ENCODE assay signal across 11 mouse cellular contexts in genomic region chr19:55542461-55542860, GRCm38 (mm10).
A peak's percentile ranks its signal among the peaks of the same experiment; 100 is the strongest.
DNase-seq lines count a peak whose midpoint lies in the region; ATAC-seq and TF ChIP-seq lines count a peak whose summit lies in the region.
"Had no signal": no experiment of that assay in that cellular context is flagged by ENCODE, and none has a peak within 500 bp of the region (broad histone marks: within the 10 kb centered on the region; RNA-seq: fewer than 3 reads in every experiment).

No protein-coding gene starts in this region.

- peak; percentile 40 to 44 for DNase-seq in heart, adult 9 months (ENCODE audit: low spot score in 2 of 2)
- no peak for DNase-seq in heart, postnatal 25 days (ENCODE audit: low spot score)
- DNase-seq in adipocyte (ENCODE audit: low spot score) = peak; percentile 47
- no peak for DNase-seq in layer of hippocampus, postnatal 14 days (ENCODE audit: low spot score in 2 of 2)
- no peak for DNase-seq in forebrain, postnatal 0 days
- DNase-seq: kidney, postnatal 14 days had no signal

- no peak overlapping the region for H3K4me3 ChIP-seq in C2C12 (ENCODE audit: insufficient read depth, poor library complexity, severe bottlenecking)
- no peak overlapping the region for H3K4me3 ChIP-seq in limb, embryonic 15.5 days
- no peak overlapping the region for H3K4me3 ChIP-seq in forebrain, postnatal 0 days (ENCODE audit: low read depth, low read length)
- H3K4me3 ChIP-seq: embryonic facial prominence, embryonic 13.5 days had no signal

- no peak overlapping the region for H3K4me2 ChIP-seq in limb, embryonic 15.5 days
- H3K4me2 ChIP-seq in forebrain, postnatal 0 days (ENCODE audit: low read depth) = no peak overlapping the region
- H3K4me2 ChIP-seq: embryonic facial prominence, embryonic 13.5 days had no signal

- ATAC-seq in limb, embryonic 15.5 days (ENCODE audit: insufficient number of reproducible peaks, low FRiP score, low TSS enrichment, low read depth) = no peak
- no peak for ATAC-seq in erythroblast, adult 5-6 weeks (replicated peaks; ENCODE audit: low FRiP score, poor library complexity, severe bottlenecking)
- no peak for ATAC-seq in forebrain, postnatal 0 days

- peak overlapping the region; percentile 33 for H3ac ChIP-seq in C2C12 (ENCODE audit: control insufficient read depth, insufficient read length, low read depth)

- H3K27ac ChIP-seq in limb, embryonic 15.5 days = peak overlapping the region; percentile 1; the same call in 1 of the 2 replicates
- H3K27ac ChIP-seq in forebrain, postnatal 0 days (ENCODE audit: low read depth, low read length) = no peak overlapping the region

- H3K79me3 ChIP-seq in C2C12 (ENCODE audit: low read depth) = no peaks in the 10 kb centered on the region

- no peaks in the 10 kb centered on the region for H3K79me2 ChIP-seq in C2C12 (ENCODE audit: control insufficient read depth, insufficient read depth)

- H3K4me1 ChIP-seq in limb, embryonic 15.5 days = peaks cover 9% of the 10 kb centered on the region
- no peaks in the 10 kb centered on the region for H3K4me1 ChIP-seq in forebrain, postnatal 0 days (ENCODE audit: insufficient read depth)

- no peak overlapping the region for H3K9ac ChIP-seq in limb, embryonic 15.5 days
- no peak overlapping the region for H3K9ac ChIP-seq in forebrain, postnatal 0 days
- H3K9ac ChIP-seq: embryonic facial prominence, embryonic 13.5 days had no signal

- no peaks in the 10 kb centered on the region for H3K36me3 ChIP-seq in C2C12 (ENCODE audit: control insufficient read depth, insufficient read depth)
- H3K36me3 ChIP-seq in limb, embryonic 15.5 days = no peaks in the 10 kb centered on the region
- H3K36me3 ChIP-seq in forebrain, postnatal 0 days (ENCODE audit: insufficient read depth) = no peaks in the 10 kb centered on the region
- H3K36me3 ChIP-seq: embryonic facial prominence, embryonic 13.5 days had no signal

- no peaks in the 10 kb centered on the region for H3K27me3 ChIP-seq in C2C12 (ENCODE audit: control insufficient read depth, insufficient read depth, insufficient read length)
- H3K27me3 ChIP-seq in limb, embryonic 15.5 days = no peaks in the 10 kb centered on the region
- no peaks in the 10 kb centered on the region for H3K27me3 ChIP-seq in forebrain, postnatal 0 days (ENCODE audit: insufficient read depth, low read length)
- H3K27me3 ChIP-seq: embryonic facial prominence, embryonic 13.5 days had no signal

- intact Hi-C loops in heart, postnatal 25 days (cut with DNase I) = loop anchor here (5.0 kb wide), 1 partner anchor 355 kb away; no protein-coding TSS in a partner anchor

- 60% methylated on average over 6 of the region's 6 CpGs for WGBS in limb, embryonic 15.5 days
- WGBS in forebrain, postnatal 0 days = 85% methylated on average over 6 of the region's 6 CpGs

- no peaks in the 10 kb centered on the region for H3K9me3 ChIP-seq in limb, embryonic 15.5 days
- H3K9me3 ChIP-seq in forebrain, postnatal 0 days (ENCODE audit: low read length) = no peaks in the 10 kb centered on the region
- H3K9me3 ChIP-seq: embryonic facial prominence, embryonic 13.5 days; G1E had no signal

- no peak for TF ChIP-seq CTCF in C2C12 (IDR thresholded peaks at IDR 0.05; ENCODE audit: control insufficient read depth, insufficient read depth, insufficient read length)
- TF ChIP-seq CTCF in forebrain, postnatal 0 days (IDR thresholded peaks at IDR 0.05; ENCODE audit: low read depth) = no peak

TF ChIP-seq in C2C12, 6 proteins besides CTCF, POLR2A, EP300 and RAD21:
- peak; percentile 78 for TF ChIP-seq MAX (IDR thresholded peaks at IDR 0.05)
- TF ChIP-seq MYOG (IDR thresholded peaks at IDR 0.05; ENCODE audit: control insufficient read depth, extremely low read depth, insufficient read length) = no peak
- no peak for TF ChIP-seq CEBPB (IDR thresholded peaks at IDR 0.05; ENCODE audit: low read depth)
- TF ChIP-seq FOSL1 (IDR thresholded peaks at IDR 0.05; ENCODE audit: insufficient read depth, low read length, poor library complexity, severe bottlenecking) = peak; percentile 81
- TF ChIP-seq MYOD1 (IDR thresholded peaks at IDR 0.05; ENCODE audit: control insufficient read depth, insufficient read length, low read depth) = peak; percentile 39
- no peak for TF ChIP-seq USF1 (IDR thresholded peaks at IDR 0.05; ENCODE audit: low read depth)

Comparison
In these comparisons a context has a peak if more than half of its experiments do, and no peak if none do; other contexts are left out.
1. DNase-seq: peak in heart, adult 9 months (2 of 2) and adipocyte (single experiment); none in heart, postnatal 25 days (single experiment), layer of hippocampus, postnatal 14 days (0 of 2) and forebrain, postnatal 0 days (single experiment).